Mouse (Mus musculus): ENCODE data around the gene Gdi2. TPM values are rescaled to one million over a fixed set of nuclear protein-coding genes. Genes with fewer than 3 reads are reported as not detected.
"Not testable (repeated sequence)": the region's sequence is repeated elsewhere in the genome, so short reads cannot be mapped to it uniquely, and the experiment has no call there.

The Gdi2 gene
- polyA plus RNA-seq, 1 experiment = 115 TPM

DNA sequence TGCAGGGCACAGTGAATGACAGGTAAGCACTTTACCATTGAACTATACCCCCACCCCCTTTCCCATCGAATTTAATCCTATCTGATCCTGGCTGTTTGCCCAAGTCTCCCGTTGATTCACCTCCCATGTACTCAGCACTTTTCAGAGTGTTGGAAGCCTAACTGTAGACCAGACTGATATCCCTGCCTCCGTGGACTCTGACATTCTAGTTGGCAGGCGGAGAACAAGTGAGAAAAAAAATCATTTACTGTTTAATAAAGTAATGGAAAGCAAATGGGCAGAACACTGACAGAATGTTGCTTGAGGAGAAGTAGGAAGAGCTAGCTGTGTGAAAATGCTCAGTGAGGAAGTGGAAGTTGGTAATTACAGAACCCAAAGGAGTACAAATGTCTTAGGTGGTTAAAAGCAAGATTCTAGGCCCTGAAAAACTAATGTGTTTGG lies 12.2 kb upstream of the Gdi2 start:
- Histone ChIP-seq H3K4me3 (ENCODE audit: low read depth, low read length) (no peak overlapping the region), H3K4me1 (ENCODE audit: control insufficient read depth, insufficient read depth, insufficient read length, low read length) (peaks cover 11% of the 10 kb centered on the region; the same call in 1 of the 2 replicates), H3K27ac (ENCODE audit: insufficient read depth, low read depth, low read length) (peak overlapping the region; percentile 89), H3K27me3 (ENCODE audit: control insufficient read depth, insufficient read depth, low read length) (no peaks in the 10 kb centered on the region), H3K36me3 (ENCODE audit: control insufficient read depth, insufficient read depth, low read length) (no peaks in the 10 kb centered on the region)
- TF ChIP-seq POLR2A (IDR thresholded peaks at IDR 0.05; ENCODE audit: low read depth, low read length) (no peak), CTCF (IDR thresholded peaks at IDR 0.05; ENCODE audit: extremely low read depth, insufficient read length, insufficient replicate concordance, low read depth, low read length) (no peak)
- 15% methylated on average over 4 of the region's 4 CpGs for WGBS

- TF ChIP-seq POLR2A (IDR thresholded peaks at IDR 0.05; ENCODE audit: low read depth, low read length) (no peak), CTCF (IDR thresholded peaks at IDR 0.05; ENCODE audit: extremely low read depth, insufficient read length, insufficient replicate concordance, low read depth, low read length) (no peak)
- H3K4me1 ChIP-seq (ENCODE audit: control insufficient read depth, insufficient read depth, insufficient read length, low read length) = peaks cover 12% of the 10 kb centered on the region; the same call in 1 of the 2 replicates
- no peaks in the 10 kb centered on the region for H3K27me3 ChIP-seq (ENCODE audit: control insufficient read depth, insufficient read depth, low read length)
- 78% methylated on average over 8 of the region's 8 CpGs for WGBS
- H3K4me3 ChIP-seq (ENCODE audit: low read depth, low read length) = no peak overlapping the region
- H3K27ac ChIP-seq (ENCODE audit: insufficient read depth, low read depth, low read length) = peak overlapping the region; percentile 89
- no peaks in the 10 kb centered on the region for H3K36me3 ChIP-seq (ENCODE audit: control insufficient read depth, insufficient read depth, low read length)
Measured at GRCm38 (mm10) chr13:3526328-3526727, 11.5 kb upstream of the Gdi2 start.

- WGBS = 42% methylated on average over 3 of the region's 3 CpGs
- H3K27ac ChIP-seq (ENCODE audit: insufficient read depth, low read depth, low read length) = 0 out of 2 replicates have a peak overlapping the region, but pooled peaks have one; percentile 42
- TF ChIP-seq POLR2A (IDR thresholded peaks at IDR 0.05; ENCODE audit: low read depth, low read length) = no peak
- TF ChIP-seq CTCF (IDR thresholded peaks at IDR 0.05; ENCODE audit: extremely low read depth, insufficient read length, insufficient replicate concordance, low read depth, low read length) = no peak
- no peak overlapping the region for H3K4me3 ChIP-seq (ENCODE audit: low read depth, low read length)
- no peaks in the 10 kb centered on the region for H3K27me3 ChIP-seq (ENCODE audit: control insufficient read depth, insufficient read depth, low read length)
- no peaks in the 10 kb centered on the region for H3K36me3 ChIP-seq (ENCODE audit: control insufficient read depth, insufficient read depth, low read length)
- H3K4me1 ChIP-seq (ENCODE audit: control insufficient read depth, insufficient read depth, insufficient read length, low read length) = peaks cover 10% of the 10 kb centered on the region; the same call in 1 of the 2 replicates
Measured at GRCm38 (mm10) chr13:3530451-3530850, 7.4 kb upstream of the Gdi2 start.

DNA sequence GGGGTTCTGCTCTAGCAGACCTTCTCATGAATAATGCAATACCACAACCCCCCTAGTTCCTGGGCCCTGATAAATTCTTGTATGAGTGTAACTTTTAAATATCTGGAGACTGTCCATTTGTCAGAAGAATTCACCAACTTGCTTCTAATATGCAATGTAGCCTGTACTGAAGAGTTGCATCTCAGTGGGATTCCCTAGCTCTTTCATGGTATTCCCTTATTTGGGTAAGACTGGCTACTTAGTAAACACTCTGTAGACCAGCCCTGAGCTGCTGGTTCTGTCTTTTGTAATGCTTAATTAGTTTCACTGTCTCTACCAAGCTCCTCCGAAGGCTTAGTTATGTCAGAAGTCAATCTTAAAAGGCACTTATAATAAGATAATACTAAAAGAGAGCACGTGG lies 6.7 kb upstream of the Gdi2 start:
- not testable (repeated sequence) for H3K27me3 ChIP-seq (ENCODE audit: control insufficient read depth, insufficient read depth, low read length); H3K36me3 ChIP-seq (ENCODE audit: control insufficient read depth, insufficient read depth, low read length); H3K4me3 ChIP-seq (ENCODE audit: low read depth, low read length); H3K27ac ChIP-seq (ENCODE audit: insufficient read depth, low read depth, low read length)
- WGBS = 80% methylated on average over 2 of the region's 2 CpGs
- peaks cover 10% of the 10 kb centered on the region; the same call in 1 of the 2 replicates for H3K4me1 ChIP-seq (ENCODE audit: control insufficient read depth, insufficient read depth, insufficient read length, low read length)

DNA sequence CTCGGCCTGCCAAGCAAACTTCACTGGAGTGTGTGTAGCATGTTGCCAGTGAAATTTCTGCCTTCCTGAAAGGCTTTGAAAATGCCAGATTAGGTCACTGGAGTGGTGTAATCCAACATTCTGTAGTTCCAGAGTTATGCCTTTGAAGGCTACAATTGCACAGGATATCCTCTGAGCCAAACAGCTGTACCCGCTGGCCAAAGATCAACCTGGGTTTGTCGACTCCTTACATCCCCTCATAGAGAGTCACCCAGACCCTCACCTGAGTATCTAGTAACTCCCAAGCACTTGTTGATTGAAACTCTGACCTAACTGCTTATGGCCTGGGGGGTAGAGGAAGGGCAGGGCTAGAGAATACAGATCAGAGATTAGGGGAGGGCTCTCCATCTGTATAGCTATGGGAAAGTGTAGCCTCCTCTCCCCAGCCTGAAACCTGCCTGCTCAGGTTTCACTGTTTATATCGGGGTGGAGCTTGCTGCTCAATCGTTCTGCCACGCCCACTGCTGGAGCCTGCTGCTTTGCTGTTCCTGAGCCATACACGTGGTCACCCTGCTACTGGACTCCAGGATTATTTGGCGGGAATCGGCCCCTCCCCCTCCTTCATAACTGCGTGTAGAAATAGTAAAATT lies 6.1 kb upstream of the Gdi2 start:
- 36% methylated on average over 10 of the region's 10 CpGs for WGBS
- no peaks in the 10 kb centered on the region for H3K27me3 ChIP-seq (ENCODE audit: control insufficient read depth, insufficient read depth, low read length)
- H3K27ac ChIP-seq (ENCODE audit: insufficient read depth, low read depth, low read length) = no peak overlapping the region
- H3K4me1 ChIP-seq (ENCODE audit: control insufficient read depth, insufficient read depth, insufficient read length, low read length) = peaks cover 10% of the 10 kb centered on the region; the same call in 1 of the 2 replicates
- H3K4me3 ChIP-seq (ENCODE audit: low read depth, low read length) = no peak overlapping the region
- no peaks in the 10 kb centered on the region for H3K36me3 ChIP-seq (ENCODE audit: control insufficient read depth, insufficient read depth, low read length)
- no peak for TF ChIP-seq CTCF (IDR thresholded peaks at IDR 0.05; ENCODE audit: extremely low read depth, insufficient read length, insufficient replicate concordance, low read depth, low read length)
- TF ChIP-seq POLR2A (IDR thresholded peaks at IDR 0.05; ENCODE audit: low read depth, low read length) = no peak

- no peaks in the 10 kb centered on the region for H3K27me3 ChIP-seq (ENCODE audit: control insufficient read depth, insufficient read depth, low read length)
- no peak for TF ChIP-seq POLR2A (IDR thresholded peaks at IDR 0.05; ENCODE audit: low read depth, low read length)
- TF ChIP-seq CTCF (IDR thresholded peaks at IDR 0.05; ENCODE audit: extremely low read depth, insufficient read length, insufficient replicate concordance, low read depth, low read length) = no peak
- whole genome bisulfite sequencing = 57% methylated on average over 4 of the region's 4 CpGs
- peaks cover 13% of the 10 kb centered on the region; the same call in 1 of the 2 replicates for H3K4me1 ChIP-seq (ENCODE audit: control insufficient read depth, insufficient read depth, insufficient read length, low read length)
- no peak overlapping the region for H3K4me3 ChIP-seq (ENCODE audit: low read depth, low read length)
- H3K36me3 ChIP-seq (ENCODE audit: control insufficient read depth, insufficient read depth, low read length) = no peaks in the 10 kb centered on the region
- no peak overlapping the region for H3K27ac ChIP-seq (ENCODE audit: insufficient read depth, low read depth, low read length)
Measured at GRCm38 (mm10) chr13:3532451-3532850, 5.4 kb upstream of the Gdi2 start.

DNA sequence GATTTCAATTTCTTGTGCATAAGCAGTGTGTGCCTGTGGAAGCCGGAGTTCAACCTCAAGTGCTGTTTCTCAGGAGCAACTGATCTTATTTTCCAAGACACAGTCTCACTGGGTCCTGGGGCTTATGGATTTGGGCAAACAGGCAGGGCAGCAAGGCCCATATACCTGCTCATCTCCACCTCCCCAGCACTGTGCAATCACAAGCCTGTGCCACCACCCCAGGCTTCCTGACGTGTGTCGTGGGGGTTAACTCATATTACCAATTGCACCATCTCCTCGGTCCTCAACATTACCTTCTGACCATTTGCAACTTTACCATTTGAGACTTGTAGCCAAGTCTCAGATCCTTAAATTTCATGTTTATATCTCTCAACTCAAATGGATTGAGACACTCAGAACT lies 3.7 kb upstream of the Gdi2 start:
- no peaks in the 10 kb centered on the region for H3K27me3 ChIP-seq (ENCODE audit: control insufficient read depth, insufficient read depth, low read length)
- H3K36me3 ChIP-seq (ENCODE audit: control insufficient read depth, insufficient read depth, low read length) = no peaks in the 10 kb centered on the region
- no peak overlapping the region for H3K27ac ChIP-seq (ENCODE audit: insufficient read depth, low read depth, low read length)
- TF ChIP-seq POLR2A (IDR thresholded peaks at IDR 0.05; ENCODE audit: low read depth, low read length) (no peak), CTCF (IDR thresholded peaks at IDR 0.05; ENCODE audit: extremely low read depth, insufficient read length, insufficient replicate concordance, low read depth, low read length) (no peak)
- H3K4me3 ChIP-seq (ENCODE audit: low read depth, low read length) = no peak overlapping the region
- H3K4me1 ChIP-seq (ENCODE audit: control insufficient read depth, insufficient read depth, insufficient read length, low read length) = peaks cover 13% of the 10 kb centered on the region; the same call in 1 of the 2 replicates
- 93% methylated on average over 4 of the region's 4 CpGs for WGBS

All from small intestine, adult 2 months (tissue).